Mouse (Mus musculus) erythroblast, embryonic 14.5 days (primary cell): Measurements from ENCODE around the gene Gsx1. TPM values are rescaled to one million over a fixed set of nuclear protein-coding genes. Genes with fewer than 3 reads are reported as not detected.

Source experiments
- H3K27me3 ChIP-seq: 2 replicates; pipeline ENCODE4 v1.6.1; 2012; ENCODE audit warnings: inconsistent platforms; ENCODE audit not compliant: control insufficient read depth
- H3K36me3 ChIP-seq: 2 replicates; pipeline ENCODE4 v1.6.1; 2012; ENCODE audit warnings: mild to moderate bottlenecking, inconsistent platforms; ENCODE audit not compliant: control insufficient read depth
- H3K4me1 ChIP-seq: 2 replicates; pipeline ENCODE4 v1.6.1; 2012; ENCODE audit warnings: inconsistent platforms; ENCODE audit not compliant: control insufficient read depth
- H3K4me3 ChIP-seq: replicated peaks from 2 replicates; pipeline ENCODE3; 2012; ENCODE audit warnings: moderate library complexity, mild to moderate bottlenecking, inconsistent platforms
- H3K9me3 ChIP-seq: 2 replicates; pipeline ENCODE4 v1.6.1; 2012; ENCODE audit warnings: low read length, inconsistent platforms, mixed read lengths; ENCODE audit not compliant: control insufficient read depth
- GATA1 ChIP-seq: IDR thresholded peaks from 2 replicates; pipeline ENCODE4 v1.6.1; 2012; ENCODE audit warnings: low read length, inconsistent platforms, mixed read lengths
- TAL1 ChIP-seq: IDR thresholded peaks from 3 replicates; pipeline ENCODE4 v1.6.1; 2012; ENCODE audit warnings: low read length, inconsistent platforms, mixed read lengths
- polyA plus RNA-seq: library from polyadenylated mRNA; stranded (reverse); fragments of >175 nt; gene quantifications from 2 replicates; pipeline ENCODE4 v1.2.3, GENCODE M21; 2012

Gsx1 gene
- not detected in 2 replicates for polyA plus RNA-seq

GRCm38 (mm10) chr5:147188571-147188975, at the start of gene Gsx1:
Gene Gsx1, plus strand, starts transcription at chr5:147188696.
- Histone ChIP-seq H3K27me3 (peaks cover 90% of the 10 kb centered on the region), H3K4me1 (no peaks in the 10 kb centered on the region), H3K36me3 (no peaks in the 10 kb centered on the region), H3K9me3 (no peaks in the 10 kb centered on the region; the same call in none of the 2 replicates), H3K4me3 (no peak within 1 kb of the TSS)
- TF ChIP-seq TAL1 (no peak), GATA1 (no peak)

GRCm38 (mm10) chr5:147147340-147147739, 41.2 kb upstream of the Gsx1 start:
- H3K9me3 ChIP-seq, result no peaks in the 10 kb centered on the region
- no peaks in the 10 kb centered on the region for H3K27me3 ChIP-seq
- no peak overlapping the region for H3K4me3 ChIP-seq
- H3K36me3 ChIP-seq, result no peaks in the 10 kb centered on the region
- TF ChIP-seq GATA1 (no peak), TAL1 (no peak)
- no peaks in the 10 kb centered on the region for H3K4me1 ChIP-seq

GRCm38 (mm10) chr5:147154806-147155371, 33.6 kb upstream of the Gsx1 start:
- Histone ChIP-seq H3K27me3 (peaks cover 10% of the 10 kb centered on the region), H3K9me3 (no peaks in the 10 kb centered on the region), H3K4me3 (no peak overlapping the region), H3K36me3 (no peaks in the 10 kb centered on the region), H3K4me1 (no peaks in the 10 kb centered on the region)
- TF ChIP-seq GATA1 (no peak), TAL1 (no peak)

- Histone ChIP-seq H3K9me3 (no peaks in the 10 kb centered on the region), H3K4me3 (no peak overlapping the region), H3K27me3 (peaks cover 10% of the 10 kb centered on the region), H3K4me1 (no peaks in the 10 kb centered on the region), H3K36me3 (no peaks in the 10 kb centered on the region)
- no peak for TF ChIP-seq GATA1
- no peak for TF ChIP-seq TAL1
Measured at GRCm38 (mm10) chr5:147155449-147156133, 32.9 kb upstream of the Gsx1 start.

GRCm38 (mm10) chr5:147156376-147156775, 32.1 kb upstream of the Gsx1 start:
- no peaks in the 10 kb centered on the region for H3K36me3 ChIP-seq
- TF ChIP-seq TAL1, result no peak
- TF ChIP-seq GATA1, result no peak

GRCm38 (mm10) chr5:147157441-147157840, 31.1 kb upstream of the Gsx1 start:
- Histone ChIP-seq H3K36me3 (no peaks in the 10 kb centered on the region), H3K9me3 (no peaks in the 10 kb centered on the region), H3K27me3 (peaks cover 10% of the 10 kb centered on the region), H3K4me3 (no peak overlapping the region), H3K4me1 (no peaks in the 10 kb centered on the region)
- no peak for TF ChIP-seq TAL1
- TF ChIP-seq GATA1, result no peak

More at GRCm38 (mm10) chr5:147156376-147156775, 32.1 kb upstream of the Gsx1 start:
- no peaks in the 10 kb centered on the region for H3K9me3 ChIP-seq
- peaks cover 10% of the 10 kb centered on the region for H3K27me3 ChIP-seq
- no peaks in the 10 kb centered on the region for H3K4me1 ChIP-seq
- no peak overlapping the region for H3K4me3 ChIP-seq

GRCm38 (mm10) chr5:147159320-147159719, 29.2 kb upstream of the Gsx1 start:
- no peaks in the 10 kb centered on the region for H3K36me3 ChIP-seq
- TF ChIP-seq TAL1 (no peak), GATA1 (no peak)
- H3K27me3 ChIP-seq, result peaks cover 10% of the 10 kb centered on the region
- H3K4me3 ChIP-seq, result no peak overlapping the region
- no peaks in the 10 kb centered on the region for H3K9me3 ChIP-seq
- no peaks in the 10 kb centered on the region for H3K4me1 ChIP-seq

GRCm38 (mm10) chr5:147159792-147160191, 28.7 kb upstream of the Gsx1 start:
- TF ChIP-seq TAL1, result no peak
- TF ChIP-seq GATA1, result no peak

GRCm38 (mm10) chr5:147165060-147165459, 23.4 kb upstream of the Gsx1 start:
- no peak for TF ChIP-seq GATA1
- no peak for TF ChIP-seq TAL1
- Histone ChIP-seq H3K4me1 (no peaks in the 10 kb centered on the region), H3K4me3 (no peak overlapping the region), H3K27me3 (no peaks in the 10 kb centered on the region), H3K36me3 (no peaks in the 10 kb centered on the region), H3K9me3 (no peaks in the 10 kb centered on the region)

More at GRCm38 (mm10) chr5:147159792-147160191, 28.7 kb upstream of the Gsx1 start:
- Histone ChIP-seq H3K4me3 (no peak overlapping the region), H3K27me3 (peaks cover 10% of the 10 kb centered on the region), H3K4me1 (no peaks in the 10 kb centered on the region), H3K9me3 (no peaks in the 10 kb centered on the region), H3K36me3 (no peaks in the 10 kb centered on the region)
